Mouse (Mus musculus) stomach, postnatal 0 days (tissue): ENCODE results near the gene Mrc2.

Experiments
- CTCF ChIP-seq: IDR thresholded peaks from 2 replicates; pipeline ENCODE4 v1.5.1; 2016; ENCODE audit warnings: antibody characterized with exemption, low read depth, mild to moderate bottlenecking, moderate library complexity
- EP300 ChIP-seq: optimal IDR thresholded peaks from 2 replicates; pipeline ENCODE3; 2016; ENCODE audit warnings: antibody characterized with exemption

GRCm38 (mm10) chr11:105365611-105366010 lies 73.2 kb downstream of the Mrc2 start:
- TF ChIP-seq CTCF (no peak), EP300 (no peak)
